Mouse (Mus musculus): ENCODE measurements around the gene Trit1.

DNA sequence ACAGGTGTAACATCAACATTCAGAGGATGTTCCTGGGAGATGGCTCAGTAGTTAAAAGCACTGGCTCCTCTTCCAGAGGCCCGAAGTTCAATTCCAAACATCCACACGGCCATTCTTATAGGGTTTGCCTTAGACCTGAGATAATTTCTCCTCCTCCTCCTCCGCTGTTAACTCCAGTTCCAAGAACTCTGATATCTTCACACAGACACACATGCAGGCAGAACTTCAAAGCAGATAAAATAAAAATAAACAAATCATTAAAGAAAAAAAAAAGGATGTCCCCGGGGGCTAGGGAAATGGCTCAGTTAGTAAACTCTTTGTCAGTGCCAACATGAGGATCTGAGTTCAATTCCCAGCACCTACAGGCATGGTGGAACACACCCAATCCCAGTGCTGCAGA lies 61.8 kb downstream of the Trit1 start:
- TF ChIP-seq CTCF (IDR thresholded peaks at IDR 0.05; ENCODE audit: low read depth) (no peak), EP300 (optimal IDR thresholded peaks at IDR 0.05) (no peak)

All from stomach, postnatal 0 days (tissue).